Comparison of ENCODE assay signal across 13 mouse cellular contexts in genomic region chr8:7439869-7440268, GRCm38 (mm10).
DNase-seq lines count a peak whose midpoint lies in the region; ATAC-seq lines count a peak whose summit lies in the region.
"Had no signal": no experiment of that assay in that cellular context is flagged by ENCODE, and none has a peak within 500 bp of the region (broad histone marks: within the 10 kb centered on the region; RNA-seq: fewer than 3 reads in every experiment).

No protein-coding gene starts in this region.

- no peaks in the 10 kb centered on the region for H3K9me3 ChIP-seq in embryonic facial prominence, embryonic 11.5 days (replicated peaks; ENCODE audit: control insufficient read depth, low read length)
- H3K9me3 ChIP-seq in embryonic facial prominence, embryonic 10.5 days, result no peaks in the 10 kb centered on the region
- H3K9me3 ChIP-seq in lung, embryonic 15.5 days, result no peaks in the 10 kb centered on the region
- no peaks in the 10 kb centered on the region for H3K9me3 ChIP-seq in forebrain, embryonic 16.5 days (ENCODE audit: control insufficient read depth, low read length)
- H3K9me3 ChIP-seq in midbrain, embryonic 15.5 days, result no peaks in the 10 kb centered on the region
- H3K9me3 ChIP-seq: heart, embryonic 15.5 days; intestine, embryonic 15.5 days; liver, embryonic 13.5 days had no signal

- 26% methylated on average over 3 of the region's 3 CpGs for whole genome bisulfite sequencing in embryonic facial prominence, embryonic 11.5 days
- WGBS in embryonic facial prominence, embryonic 10.5 days, result 27% methylated on average over 3 of the region's 3 CpGs
- WGBS in lung, embryonic 15.5 days, result 36% methylated on average over 3 of the region's 3 CpGs
- 8% methylated on average over 3 of the region's 3 CpGs for WGBS in forebrain, embryonic 16.5 days
- WGBS in midbrain, embryonic 15.5 days, result 10% methylated on average over 3 of the region's 3 CpGs

- no peak for ATAC-seq in embryonic facial prominence, embryonic 11.5 days (replicated peaks; ENCODE audit: insufficient number of reproducible peaks, low FRiP score, low TSS enrichment, low read depth)
- no peak for ATAC-seq in lung, embryonic 15.5 days (ENCODE audit: borderline replicate concordance, extremely low read depth, low FRiP score, low TSS enrichment)
- peak; percentile 18; the same call in 1 of the 2 replicates for ATAC-seq in forebrain, embryonic 16.5 days
- peak; percentile 53 for ATAC-seq in midbrain, embryonic 15.5 days (replicated peaks)
- ATAC-seq: intestine, embryonic 15.5 days had no signal

- H3K4me3 ChIP-seq in embryonic facial prominence, embryonic 11.5 days (ENCODE audit: low read depth, low read length), result no peak overlapping the region
- H3K4me3 ChIP-seq in embryonic facial prominence, embryonic 10.5 days, result no peak overlapping the region
- no peak overlapping the region for H3K4me3 ChIP-seq in lung, embryonic 15.5 days
- H3K4me3 ChIP-seq in forebrain, embryonic 16.5 days (replicated peaks; ENCODE audit: low read length), result no peak overlapping the region
- no peak overlapping the region for H3K4me3 ChIP-seq in midbrain, embryonic 15.5 days
- H3K4me3 ChIP-seq: heart, embryonic 15.5 days; intestine, embryonic 15.5 days; liver, embryonic 13.5 days had no signal

- no peak overlapping the region for H3K27ac ChIP-seq in embryonic facial prominence, embryonic 11.5 days (replicated peaks; ENCODE audit: low read depth, low read length)
- H3K27ac ChIP-seq in embryonic facial prominence, embryonic 10.5 days (replicated peaks), result no peak overlapping the region
- no peak overlapping the region for H3K27ac ChIP-seq in lung, embryonic 15.5 days
- peak overlapping the region; percentile 69 for H3K27ac ChIP-seq in forebrain, embryonic 16.5 days (ENCODE audit: low read length)
- no peak overlapping the region for H3K27ac ChIP-seq in midbrain, embryonic 15.5 days
- H3K27ac ChIP-seq: heart, embryonic 15.5 days; intestine, embryonic 15.5 days; liver, embryonic 13.5 days had no signal

- H3K4me1 ChIP-seq in embryonic facial prominence, embryonic 11.5 days (ENCODE audit: control insufficient read depth, insufficient read depth, low read length), result no peaks in the 10 kb centered on the region
- peaks cover 11% of the 10 kb centered on the region for H3K4me1 ChIP-seq in embryonic facial prominence, embryonic 10.5 days
- peaks cover 4% of the 10 kb centered on the region; the same call in 1 of the 2 replicates for H3K4me1 ChIP-seq in lung, embryonic 15.5 days
- H3K4me1 ChIP-seq in forebrain, embryonic 16.5 days (replicated peaks; ENCODE audit: control insufficient read depth, insufficient read depth, low read length), result peaks cover 5% of the 10 kb centered on the region
- peaks cover 11% of the 10 kb centered on the region for H3K4me1 ChIP-seq in midbrain, embryonic 15.5 days
- H3K4me1 ChIP-seq: intestine, embryonic 15.5 days; liver, embryonic 13.5 days had no signal

- no peaks in the 10 kb centered on the region for H3K36me3 ChIP-seq in embryonic facial prominence, embryonic 11.5 days (replicated peaks; ENCODE audit: control insufficient read depth, insufficient read depth, low read depth, low read length)
- no peaks in the 10 kb centered on the region for H3K36me3 ChIP-seq in embryonic facial prominence, embryonic 10.5 days (replicated peaks)
- H3K36me3 ChIP-seq in lung, embryonic 15.5 days, result no peaks in the 10 kb centered on the region
- H3K36me3 ChIP-seq in forebrain, embryonic 16.5 days (ENCODE audit: control insufficient read depth, insufficient read depth), result no peaks in the 10 kb centered on the region
- no peaks in the 10 kb centered on the region for H3K36me3 ChIP-seq in midbrain, embryonic 15.5 days (replicated peaks)
- H3K36me3 ChIP-seq: heart, embryonic 15.5 days; intestine, embryonic 15.5 days; liver, embryonic 13.5 days had no signal

- no peak overlapping the region for H3K4me2 ChIP-seq in embryonic facial prominence, embryonic 11.5 days (ENCODE audit: low read depth, low read length)
- H3K4me2 ChIP-seq in lung, embryonic 15.5 days, result peak overlapping the region; percentile 22; the same call in 1 of the 2 replicates
- no peak overlapping the region for H3K4me2 ChIP-seq in forebrain, embryonic 16.5 days (ENCODE audit: low read length)
- H3K4me2 ChIP-seq in midbrain, embryonic 15.5 days, result no peak overlapping the region
- H3K4me2 ChIP-seq: intestine, embryonic 15.5 days; liver, embryonic 13.5 days had no signal

- DNase-seq in embryonic facial prominence, embryonic 11.5 days (ENCODE audit: low spot score), result peak; percentile 55
- DNase-seq in embryonic facial prominence, embryonic 10.5 days (ENCODE audit: low spot score), result no peak
- no peak for DNase-seq in lung, postnatal 10 days
- no peak for DNase-seq in layer of hippocampus, postnatal 36 days
- DNase-seq in adipocyte (ENCODE audit: low spot score), result no peak
- DNase-seq: adrenal gland, adult 8-10 months; cerebellum, postnatal 25 days; liver, embryonic 13.5 days had no signal

- no peaks in the 10 kb centered on the region for H3K27me3 ChIP-seq in embryonic facial prominence, embryonic 11.5 days (ENCODE audit: control insufficient read depth, insufficient read depth, low read length)
- no peaks in the 10 kb centered on the region for H3K27me3 ChIP-seq in embryonic facial prominence, embryonic 10.5 days (replicated peaks; ENCODE audit: low read depth, poor library complexity, severe bottlenecking)
- H3K27me3 ChIP-seq in lung, embryonic 15.5 days, result no peaks in the 10 kb centered on the region
- H3K27me3 ChIP-seq in forebrain, embryonic 16.5 days (replicated peaks; ENCODE audit: control insufficient read depth, insufficient read depth, low read length), result no peaks in the 10 kb centered on the region
- H3K27me3 ChIP-seq in midbrain, embryonic 15.5 days (replicated peaks), result no peaks in the 10 kb centered on the region
- H3K27me3 ChIP-seq: heart, embryonic 15.5 days; intestine, embryonic 15.5 days; liver, embryonic 13.5 days had no signal

- H3K9ac ChIP-seq in embryonic facial prominence, embryonic 11.5 days (replicated peaks; ENCODE audit: low read length), result no peak overlapping the region
- no peak overlapping the region for H3K9ac ChIP-seq in lung, embryonic 15.5 days
- H3K9ac ChIP-seq in forebrain, embryonic 16.5 days (replicated peaks; ENCODE audit: low read depth, low read length), result no peak overlapping the region
- H3K9ac ChIP-seq in midbrain, embryonic 15.5 days, result no peak overlapping the region
- H3K9ac ChIP-seq: heart, embryonic 15.5 days; intestine, embryonic 15.5 days; liver, embryonic 13.5 days had no signal

Comparison
In these comparisons a context has a peak if more than half of its experiments do, and no peak if none do; other contexts are left out.
1. ATAC-seq: peak in forebrain, embryonic 16.5 days (single experiment) and midbrain, embryonic 15.5 days (single experiment); none in embryonic facial prominence, embryonic 11.5 days (single experiment) and lung, embryonic 15.5 days (single experiment).